Mouse (Mus musculus): ENCODE measurements at regions not wholly inside any gene's neighbourhood (a gene's known extent, or its start where the extent isn't known, plus 50 kb on each side); places are given as distances from the start of the nearest gene placed in this dataset.

DNA sequence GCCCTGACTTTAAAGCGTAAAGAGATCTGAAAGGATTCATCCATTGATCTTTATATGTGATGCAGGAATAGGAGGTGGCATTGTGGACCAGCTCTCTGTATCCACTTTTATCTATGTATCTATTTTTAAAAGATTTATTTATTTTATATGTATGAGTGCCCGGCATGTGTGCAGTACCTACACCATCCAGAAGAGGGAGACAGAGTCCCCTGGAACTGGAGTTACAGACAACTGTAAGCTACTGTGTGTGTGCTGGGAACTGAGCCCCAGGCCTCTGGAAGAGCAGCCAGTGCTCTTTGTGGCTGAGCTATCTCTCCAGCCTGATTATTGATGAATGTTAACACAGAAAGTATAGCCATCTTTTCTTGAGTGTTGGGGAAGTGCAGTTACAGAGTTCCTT lies 433.9 kb upstream of the Zfp507 start:
- no peak for TF ChIP-seq CTCF (IDR thresholded peaks at IDR 0.05; ENCODE audit: borderline replicate concordance, control insufficient read depth, extremely low read depth, insufficient read depth, low read length, poor library complexity)
- no peak for TF ChIP-seq POLR2A (IDR thresholded peaks at IDR 0.05; ENCODE audit: control insufficient read depth, extremely low read depth, insufficient read depth, low read length, poor library complexity)

Measured in thymus, adult 2 months (tissue).